Mouse (Mus musculus): ENCODE measurements around the gene Myo1b. TPM values are rescaled to one million over a fixed set of nuclear protein-coding genes. Genes with fewer than 3 reads are reported as not detected.

Myo1b gene
- total RNA-seq, 2 experiments from 2014 or later: 16.0 to 17.4 TPM

DNA sequence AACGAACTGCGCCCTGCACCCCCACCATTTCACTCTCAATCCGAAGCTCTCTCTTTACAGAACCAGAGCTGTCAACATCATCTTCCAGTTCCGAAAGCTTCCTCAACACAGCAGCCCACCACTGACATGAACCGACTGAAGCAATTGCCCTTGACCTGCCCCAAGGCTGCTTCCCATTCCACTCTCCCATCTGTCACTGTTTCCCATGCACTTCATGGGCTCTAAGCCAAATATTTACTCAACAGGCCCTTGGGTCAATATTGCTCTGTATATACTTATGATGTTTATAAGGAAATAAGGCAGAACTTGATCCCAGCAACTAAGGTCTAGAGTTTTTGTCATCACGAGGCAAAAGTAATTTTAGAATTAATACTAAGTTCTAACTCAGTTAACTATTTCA lies 133.8 kb downstream of the Myo1b start:
- H3K27ac ChIP-seq: no peak overlapping the region
- no peak for TF ChIP-seq CTCF (conservative IDR thresholded peaks at IDR 0.05)
- DNase-seq (ENCODE audit: low spot score in 2 of 2): no peak
- no peak overlapping the region for H3K4me3 ChIP-seq

DNA sequence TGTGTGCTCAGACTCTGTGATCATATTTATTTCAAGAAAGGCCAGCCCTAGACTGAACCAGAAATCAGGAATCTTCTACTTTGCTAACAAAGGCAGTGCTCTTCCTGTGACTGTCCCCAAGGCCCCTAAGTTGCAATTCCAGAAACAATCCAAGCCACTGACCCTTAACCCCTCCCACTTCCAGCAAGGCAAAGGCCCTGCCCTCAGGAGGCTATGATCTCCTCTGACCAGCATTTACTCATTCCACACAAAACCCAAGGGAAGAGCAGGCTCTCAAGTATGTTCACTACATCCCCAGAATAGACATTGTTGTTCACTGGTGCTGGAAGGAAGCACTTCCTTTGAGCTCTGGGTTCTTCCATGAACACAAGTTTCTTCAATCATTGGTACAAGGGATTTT lies 135.5 kb downstream of the Myo1b start:
- Histone ChIP-seq H3K27ac (no peak overlapping the region), H3K4me3 (no peak overlapping the region)
- no peak for DNase-seq (ENCODE audit: low spot score in 2 of 2)
- TF ChIP-seq CTCF (conservative IDR thresholded peaks at IDR 0.05): no peak

DNA sequence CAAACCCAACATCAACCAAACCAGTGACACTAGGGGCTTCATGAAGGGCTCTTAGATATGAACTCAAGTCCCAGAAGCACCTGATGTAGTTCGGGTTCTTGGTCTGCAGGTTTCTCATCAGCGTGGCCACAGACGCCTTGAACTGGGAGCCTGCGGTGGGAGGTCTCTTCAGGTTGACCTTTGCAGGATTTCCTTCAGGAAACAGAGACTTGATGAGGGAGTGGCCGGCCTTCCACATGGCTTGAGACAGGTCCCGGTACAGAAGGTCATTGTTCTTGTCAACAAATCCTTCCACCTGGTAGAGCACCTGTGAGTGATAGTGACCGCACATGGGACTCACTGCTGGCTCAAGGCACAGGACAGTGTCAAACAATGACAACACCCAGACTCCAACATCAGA lies 137.6 kb downstream of the Myo1b start:
- no peak for DNase-seq (ENCODE audit: low spot score in 2 of 2)
- Histone ChIP-seq H3K27ac (no peak overlapping the region), H3K4me3 (no peak overlapping the region)
- no peak for TF ChIP-seq CTCF (conservative IDR thresholded peaks at IDR 0.05)

DNA sequence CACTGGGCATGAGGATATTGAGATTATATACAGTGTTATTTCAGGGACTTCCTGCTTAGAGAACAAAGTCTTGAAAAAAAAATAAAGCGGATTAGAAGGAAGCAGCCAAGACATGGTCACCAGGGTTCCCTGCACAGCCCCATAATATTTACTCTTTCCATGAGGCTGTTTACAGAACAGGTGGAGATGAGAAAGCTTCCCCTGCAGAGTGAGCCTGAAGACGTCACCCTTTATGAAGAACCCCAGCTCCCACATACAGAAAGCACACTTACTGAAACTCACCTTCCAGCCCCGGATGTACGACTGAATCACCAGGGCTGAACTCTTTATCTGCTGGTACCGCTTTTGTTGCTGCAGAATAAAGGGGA lies 145.4 kb downstream of the Myo1b start:
- H3K27ac ChIP-seq: no peak overlapping the region
- no peak overlapping the region for H3K4me3 ChIP-seq
- DNase-seq (ENCODE audit: low spot score in 2 of 2): no peak
- no peak for TF ChIP-seq CTCF (conservative IDR thresholded peaks at IDR 0.05)

DNA sequence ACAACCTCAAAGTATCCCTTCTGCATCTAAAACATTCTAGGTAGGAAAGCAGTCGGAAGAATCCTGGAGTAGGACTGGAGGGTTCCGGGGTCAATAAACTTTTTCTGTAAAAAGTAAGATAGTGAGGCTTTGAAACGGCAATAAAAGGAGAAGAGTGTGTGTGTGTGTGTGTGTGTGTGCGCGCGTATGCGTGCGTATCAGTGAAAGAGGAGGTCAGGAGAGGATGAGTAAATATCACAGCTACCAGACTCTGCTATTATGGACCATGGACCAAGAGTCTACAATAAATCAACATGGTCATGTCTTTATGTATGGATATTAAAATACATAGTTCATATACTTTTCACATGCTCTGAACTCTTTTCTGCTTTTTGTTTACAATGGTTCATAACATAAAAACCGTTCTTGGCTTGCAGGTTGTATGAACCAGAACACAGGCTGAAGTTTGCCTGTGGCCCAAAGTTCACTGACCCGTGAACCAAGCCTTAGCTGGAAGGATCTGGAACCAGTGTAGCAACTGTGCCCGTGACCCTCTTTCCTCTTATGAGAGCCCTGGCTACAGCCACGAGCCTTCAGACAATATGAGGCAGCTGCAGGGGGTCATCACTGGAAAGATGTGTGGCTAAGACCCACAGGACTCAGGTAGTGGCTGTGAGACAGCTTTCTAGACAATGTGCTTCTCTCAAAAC lies 145.9 kb downstream of the Myo1b start:
- no peak for TF ChIP-seq CTCF (conservative IDR thresholded peaks at IDR 0.05)
- Histone ChIP-seq H3K4me3 (no peak overlapping the region), H3K27ac (0 out of 2 replicates have a peak overlapping the region, but pooled peaks have one; percentile 2)
- DNase-seq (ENCODE audit: low spot score in 2 of 2): no peak

DNA sequence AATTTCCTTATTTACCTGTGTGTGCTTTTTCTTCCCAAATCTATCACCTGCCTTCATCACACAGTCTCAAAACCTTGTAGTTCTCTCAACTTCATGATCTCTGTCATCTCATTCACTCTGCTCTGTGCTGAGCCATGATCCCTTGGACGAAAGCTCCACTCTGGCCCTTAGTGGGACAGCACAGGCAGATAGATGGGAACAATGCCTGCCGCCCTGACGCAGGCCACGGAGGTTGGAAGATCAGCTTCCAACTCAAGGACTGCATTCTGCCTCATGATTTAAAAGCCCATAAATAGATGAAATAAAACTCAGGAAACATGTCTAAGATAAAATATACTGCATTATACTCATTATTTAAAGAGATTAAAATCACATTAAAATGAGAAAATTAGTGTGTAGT lies 149.6 kb downstream of the Myo1b start:
- TF ChIP-seq CTCF (conservative IDR thresholded peaks at IDR 0.05): no peak
- H3K4me3 ChIP-seq: no peak overlapping the region
- DNase-seq (ENCODE audit: low spot score in 2 of 2): no peak
- H3K27ac ChIP-seq: no peak overlapping the region

DNA sequence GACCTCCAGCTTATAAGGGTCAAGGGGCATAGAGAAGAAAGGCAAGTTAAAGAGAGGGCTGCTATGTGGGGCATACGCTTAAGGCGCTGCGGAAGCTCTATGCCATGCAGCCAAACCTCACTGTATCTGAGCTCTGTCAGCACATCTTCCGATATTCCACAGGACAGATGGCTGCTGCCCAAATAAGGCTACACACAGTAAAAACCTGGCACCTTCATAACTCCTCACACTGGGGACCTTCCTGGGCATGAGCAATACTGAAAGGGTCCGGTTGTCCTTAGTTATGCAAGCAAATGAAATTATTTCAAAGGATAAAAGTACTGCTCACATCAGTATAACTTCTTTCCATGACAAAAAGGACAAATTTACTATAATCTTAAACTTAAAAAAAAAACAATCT lies 150.7 kb downstream of the Myo1b start:
- H3K27ac ChIP-seq: no peak overlapping the region
- no peak for TF ChIP-seq CTCF (conservative IDR thresholded peaks at IDR 0.05)
- H3K4me3 ChIP-seq: no peak overlapping the region
- DNase-seq (ENCODE audit: low spot score in 2 of 2): no peak

DNA sequence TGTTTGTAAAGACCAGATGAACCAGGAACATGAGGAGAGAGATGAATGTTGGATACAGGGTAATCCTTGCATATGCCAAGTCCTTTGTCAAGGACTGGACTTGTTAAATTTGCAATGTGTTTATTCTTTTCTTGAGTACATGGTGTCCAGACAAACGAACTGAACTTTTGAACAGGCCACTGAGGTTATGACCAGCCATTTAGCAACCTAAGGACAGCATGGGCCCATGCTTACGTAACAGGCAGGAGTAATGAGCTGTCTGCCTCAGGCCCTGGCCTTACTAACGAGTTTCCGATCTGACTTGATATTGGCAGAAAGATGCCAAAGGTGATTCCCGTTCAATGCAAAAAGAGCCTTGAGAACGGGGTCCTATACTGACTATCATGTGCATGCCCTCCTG lies 156.2 kb downstream of the Myo1b start:
- no peak for DNase-seq (ENCODE audit: low spot score in 2 of 2)
- H3K27ac ChIP-seq: no peak overlapping the region
- no peak for TF ChIP-seq CTCF (conservative IDR thresholded peaks at IDR 0.05)
- no peak overlapping the region for H3K4me3 ChIP-seq

DNA sequence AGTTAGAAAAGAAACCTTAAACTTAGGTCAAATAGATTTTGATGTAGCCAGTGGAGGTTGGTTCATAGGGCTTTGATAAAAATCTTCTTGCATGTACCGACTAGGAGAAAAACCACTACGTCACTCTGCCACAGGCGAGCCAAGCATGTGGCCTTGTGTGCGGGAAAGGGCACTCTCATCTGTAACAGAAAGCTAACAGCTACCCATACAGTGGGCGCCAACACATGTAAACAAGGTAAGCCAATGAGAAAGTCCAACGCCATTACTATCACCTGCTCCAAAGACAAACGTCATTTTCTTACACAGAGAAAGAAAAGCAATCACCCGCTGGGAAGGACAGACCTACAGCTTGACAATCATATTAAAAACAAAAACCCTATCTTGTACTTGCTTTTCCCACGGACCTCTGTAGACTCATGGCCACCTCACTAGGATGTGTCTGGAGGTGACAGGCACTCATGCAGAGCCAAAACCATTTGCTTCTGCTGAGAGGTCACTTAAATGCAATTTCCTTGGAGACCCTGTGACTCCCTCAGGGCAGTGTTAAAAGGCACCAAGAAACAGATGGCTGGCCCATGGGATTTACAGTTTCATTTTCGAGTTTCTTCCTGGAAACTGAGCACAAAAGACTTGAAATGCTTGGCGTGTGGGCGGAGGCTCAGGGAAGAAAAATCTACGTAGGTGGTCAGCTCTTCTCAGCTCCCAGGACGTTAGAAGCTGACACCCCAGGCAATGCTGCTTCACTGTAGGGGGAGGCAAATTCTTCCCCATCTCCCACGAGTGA lies 157.4 kb downstream of the Myo1b start:
- no peak for TF ChIP-seq CTCF (conservative IDR thresholded peaks at IDR 0.05)
- DNase-seq (ENCODE audit: low spot score in 2 of 2): no peak
- Histone ChIP-seq H3K27ac (no peak overlapping the region), H3K4me3 (no peak overlapping the region)

DNA sequence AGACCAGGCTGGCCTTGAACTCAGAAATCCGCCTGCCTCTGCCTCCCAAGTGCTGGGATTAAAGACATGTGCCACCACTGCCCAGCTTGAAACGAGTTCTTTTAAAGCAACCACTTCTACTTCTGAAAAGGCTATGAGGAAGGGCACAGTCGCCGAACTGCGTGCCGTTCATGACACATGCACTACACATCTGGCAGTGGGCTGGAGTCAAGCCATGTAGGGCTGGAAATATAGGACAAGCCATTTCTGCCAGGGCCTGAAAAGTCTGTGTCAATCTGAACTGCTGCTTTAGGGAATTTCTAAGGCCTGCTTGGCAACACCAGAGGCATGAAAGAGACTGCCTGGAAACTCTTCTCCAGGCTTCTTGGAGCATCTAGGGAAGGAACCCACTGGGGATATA lies 162.2 kb downstream of the Myo1b start:
- DNase-seq (ENCODE audit: low spot score in 2 of 2): no peak
- TF ChIP-seq CTCF (conservative IDR thresholded peaks at IDR 0.05): no peak
- no peak overlapping the region for H3K4me3 ChIP-seq
- H3K27ac ChIP-seq: no peak overlapping the region

DNA sequence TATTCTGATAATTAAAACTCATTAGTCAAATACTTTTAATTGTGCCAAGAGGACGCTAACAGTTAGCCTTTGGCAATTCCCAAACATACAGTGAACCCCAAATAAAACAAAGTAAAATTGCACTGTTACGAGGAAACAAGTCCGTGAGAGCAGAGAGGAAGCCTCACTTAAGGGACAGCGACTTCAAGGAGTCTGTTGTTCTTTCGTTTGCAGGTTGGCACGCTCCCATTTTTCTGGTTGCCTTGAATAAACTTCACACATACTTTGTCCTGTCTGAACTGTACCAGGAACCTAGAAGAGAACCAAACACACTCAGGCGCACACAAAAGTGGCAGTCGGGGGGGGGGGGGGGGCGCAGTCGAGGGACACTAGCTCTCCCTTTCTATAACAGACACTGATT lies 164.9 kb downstream of the Myo1b start:
- no peak overlapping the region for H3K4me3 ChIP-seq
- no peak overlapping the region for H3K27ac ChIP-seq
- no peak for TF ChIP-seq CTCF (conservative IDR thresholded peaks at IDR 0.05)
- no peak for DNase-seq (ENCODE audit: low spot score in 2 of 2)

DNA sequence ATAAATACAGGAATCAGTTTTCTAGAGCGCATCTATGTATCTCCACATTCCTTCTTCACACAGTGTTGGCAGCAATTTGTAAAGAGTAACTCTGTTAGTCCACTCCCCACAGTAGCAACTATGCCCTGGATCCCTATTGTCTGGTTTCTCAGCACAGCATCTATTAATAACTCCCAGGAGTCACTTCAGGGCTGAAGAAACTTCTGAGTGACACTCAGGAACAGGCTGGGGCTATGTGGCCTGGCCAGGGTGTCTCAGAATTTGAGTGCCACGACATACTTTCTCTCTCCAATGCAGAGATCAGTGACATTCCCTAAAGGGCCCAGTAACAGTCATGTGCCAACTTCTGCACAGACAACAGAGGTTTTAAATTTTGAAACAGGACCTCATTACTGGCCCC lies 167.6 kb downstream of the Myo1b start:
- no peak for TF ChIP-seq CTCF (conservative IDR thresholded peaks at IDR 0.05)
- Histone ChIP-seq H3K27ac (no peak overlapping the region), H3K4me3 (no peak overlapping the region)
- DNase-seq (ENCODE audit: low spot score in 2 of 2): no peak

DNA sequence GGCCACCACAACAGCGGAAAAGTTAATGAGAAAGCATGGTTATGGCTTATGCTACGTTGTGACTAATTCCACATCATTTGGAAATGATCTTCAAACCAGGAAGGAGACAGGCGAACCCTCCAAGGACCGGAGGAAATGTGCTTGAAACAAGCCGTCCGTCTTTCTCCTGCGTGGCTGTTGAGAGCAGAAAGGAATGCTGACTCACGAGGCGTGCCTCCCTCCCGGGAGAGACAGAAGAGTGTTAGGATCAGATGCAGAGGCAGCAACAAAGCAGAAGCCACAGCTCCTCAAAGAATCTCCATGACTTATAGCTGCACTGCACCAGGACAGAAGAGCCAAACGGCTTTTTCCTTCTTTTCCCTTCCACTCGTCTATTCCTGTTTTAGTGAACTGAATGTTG lies 168.4 kb downstream of the Myo1b start:
- Histone ChIP-seq H3K4me3 (no peak overlapping the region), H3K27ac (0 out of 2 replicates have a peak overlapping the region, but pooled peaks have one; percentile 36)
- no peak for TF ChIP-seq CTCF (conservative IDR thresholded peaks at IDR 0.05)
- DNase-seq (ENCODE audit: low spot score in 2 of 2): peak in 1 of 2 experiments; percentile 18

DNA sequence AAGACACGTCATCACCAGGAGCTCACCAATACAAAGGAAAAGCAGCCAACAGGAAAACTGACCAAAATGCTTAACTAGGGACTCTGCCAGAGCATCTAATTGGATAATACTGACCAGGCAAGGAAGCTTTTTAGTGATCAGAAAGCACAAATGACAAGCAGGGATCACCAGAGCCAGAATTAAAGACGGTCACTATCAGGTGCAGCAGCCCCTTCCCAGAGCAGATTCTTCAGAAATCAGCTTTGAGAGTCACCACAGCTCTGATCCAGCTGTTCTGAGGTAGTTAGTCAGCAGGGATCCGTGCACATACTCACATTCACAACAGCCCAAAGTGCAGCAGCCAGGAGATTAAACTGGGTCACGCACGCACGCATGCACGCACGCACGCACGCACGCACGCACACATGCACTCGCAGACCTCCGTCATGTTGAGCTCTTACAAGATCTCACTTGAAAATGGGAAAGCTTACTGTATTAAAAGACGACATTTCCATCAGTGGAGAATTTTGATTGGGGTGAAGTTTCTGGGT lies 169.1 kb downstream of the Myo1b start:
- Histone ChIP-seq H3K27ac (0 out of 2 replicates have a peak overlapping the region, but pooled peaks have one; percentile 36), H3K4me3 (no peak overlapping the region)
- no peak for DNase-seq (ENCODE audit: low spot score in 2 of 2)
- TF ChIP-seq CTCF (conservative IDR thresholded peaks at IDR 0.05): no peak

Data from layer of hippocampus, adult 2 months (tissue).